Mouse (Mus musculus) cerebellum, adult 11 months (tissue): ENCODE results near the gene Secisbp2l.
A peak's percentile ranks its signal among the peaks of the same experiment; 100 is the strongest.

Experiments
- DNase-seq: peaks from one replicate; pipeline ENCODE4 v3.0.0; 2022

Secisbp2l gene

DNA sequence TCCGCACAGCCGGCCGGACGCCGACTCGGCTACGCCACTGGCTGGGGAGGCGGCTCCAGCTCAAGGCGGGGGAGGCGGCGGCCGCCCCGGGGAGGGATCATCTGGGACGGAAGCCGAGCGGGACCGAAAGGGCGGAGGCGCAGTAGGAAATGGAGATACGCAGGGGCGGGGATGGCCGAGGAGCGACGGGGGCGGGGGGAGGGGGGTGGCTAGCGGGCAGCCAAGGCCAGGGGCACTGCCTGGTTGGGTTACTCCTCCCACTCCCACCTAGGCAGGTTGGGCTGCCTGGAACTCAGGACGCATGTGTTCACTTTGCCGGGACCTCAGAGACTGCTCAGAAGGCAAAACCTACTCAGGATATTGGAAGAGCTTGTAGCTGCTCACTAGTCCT is at the start of gene Secisbp2l:
TSS of gene Secisbp2l (minus strand) at position 152 of the 391 bp plus-strand sequence.
- DNase-seq = peak; percentile 94

DNA sequence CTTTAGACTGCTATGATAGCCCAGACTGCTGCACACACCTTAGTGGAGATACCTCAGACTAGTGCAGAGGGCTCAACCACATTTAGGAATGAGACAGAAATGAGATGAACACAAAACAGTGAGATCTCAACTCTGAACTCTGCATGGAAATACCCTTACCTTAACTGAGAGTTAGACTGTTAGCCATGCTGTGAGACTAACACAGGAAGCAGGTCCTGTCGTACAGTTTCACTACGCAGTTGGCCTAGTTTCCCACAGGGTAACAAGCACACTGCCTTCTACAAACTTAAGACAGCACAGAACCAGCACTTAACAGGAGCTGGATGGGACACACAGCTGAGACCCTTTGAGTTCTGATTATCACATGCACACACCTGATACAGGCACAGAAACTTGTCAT is 47.3 kb upstream of the Secisbp2l start:
- DNase-seq = no peak

GRCm38 (mm10) chr2:125827898-125828297 is 45.2 kb upstream of the Secisbp2l start:
- DNase-seq = no peak

GRCm38 (mm10) chr2:125826201-125826600 is 43.5 kb upstream of the Secisbp2l start:
- DNase-seq = no peak

- no peak for DNase-seq
Measured at GRCm38 (mm10) chr2:125820397-125820796, 37.7 kb upstream of the Secisbp2l start.

DNA sequence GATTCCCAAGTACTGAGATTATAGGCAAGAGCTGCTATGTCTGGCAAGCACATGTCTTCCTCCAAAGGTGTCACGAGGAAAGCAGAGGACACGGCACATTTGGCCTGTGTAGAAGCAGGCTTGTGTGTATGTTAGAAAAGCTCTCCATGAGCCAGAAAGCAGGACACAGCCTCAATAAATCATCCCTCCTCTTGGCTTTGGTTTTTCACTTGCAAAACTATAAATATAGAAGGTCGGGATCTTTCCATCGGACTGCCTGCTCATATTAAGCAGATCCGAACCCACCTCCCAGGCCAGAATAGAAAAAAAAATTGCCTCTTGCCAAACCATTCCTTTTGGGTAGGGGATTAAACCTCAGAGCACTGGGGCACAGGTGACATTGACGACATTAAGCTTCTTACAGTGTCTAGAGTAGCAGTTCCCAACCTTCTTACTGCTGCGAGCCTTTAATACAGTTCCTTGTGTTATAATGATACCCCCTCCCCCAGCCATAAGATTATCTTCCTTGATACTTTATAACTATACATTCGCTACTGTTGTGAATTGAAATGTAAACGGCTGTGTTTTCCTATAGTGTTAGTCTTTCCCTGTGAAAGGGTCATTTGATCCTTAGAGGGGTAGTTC is 31.4 kb upstream of the Secisbp2l start:
- DNase-seq = no peak

DNA sequence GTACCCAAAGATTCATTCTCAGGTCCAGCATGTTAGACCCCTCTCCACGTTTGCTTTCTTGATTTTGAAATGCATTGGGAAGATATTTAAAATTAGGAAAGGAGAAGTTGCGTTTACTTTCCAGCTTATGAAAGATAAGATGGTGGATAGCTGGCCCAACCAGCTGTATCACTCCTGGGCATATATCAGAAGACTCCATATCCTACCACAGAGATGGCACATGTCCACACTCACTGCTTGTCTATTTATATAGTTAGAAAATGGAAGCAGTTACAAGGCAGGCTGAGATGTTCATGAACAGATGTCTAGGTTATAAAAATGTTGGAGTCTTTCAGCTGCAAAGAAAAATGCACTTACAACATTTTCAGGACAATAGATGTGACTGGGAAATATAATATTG is 28.7 kb upstream of the Secisbp2l start:
- no peak for DNase-seq

DNA sequence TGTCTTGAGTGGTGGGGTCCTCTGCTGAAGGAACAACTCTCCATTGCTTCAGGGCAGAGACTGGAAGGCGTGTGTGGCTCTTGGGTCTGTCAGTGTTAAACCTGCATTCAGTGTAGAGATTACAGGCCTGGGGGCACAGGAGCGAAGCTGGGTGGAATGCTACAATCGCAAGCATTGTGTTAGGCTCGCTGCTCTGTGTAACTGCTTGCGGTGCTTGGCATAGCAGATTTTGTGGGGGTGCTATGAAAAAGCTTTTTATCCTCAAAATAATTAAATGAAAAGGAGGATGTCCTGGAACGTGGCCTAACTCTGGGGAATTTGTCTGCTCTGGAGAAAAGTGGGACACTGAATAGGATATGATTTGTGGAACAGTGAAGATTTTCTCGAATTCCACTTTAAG is 26.9 kb upstream of the Secisbp2l start:
- no peak for DNase-seq

GRCm38 (mm10) chr2:125805826-125806225 is 23.2 kb upstream of the Secisbp2l start:
- DNase-seq = no peak

- DNase-seq = no peak
Measured at GRCm38 (mm10) chr2:125801947-125802346, 19.3 kb upstream of the Secisbp2l start.

GRCm38 (mm10) chr2:125801038-125801437 is 18.4 kb upstream of the Secisbp2l start:
- DNase-seq = no peak

- DNase-seq = no peak
Measured at GRCm38 (mm10) chr2:125800428-125800827, 17.8 kb upstream of the Secisbp2l start.

DNA sequence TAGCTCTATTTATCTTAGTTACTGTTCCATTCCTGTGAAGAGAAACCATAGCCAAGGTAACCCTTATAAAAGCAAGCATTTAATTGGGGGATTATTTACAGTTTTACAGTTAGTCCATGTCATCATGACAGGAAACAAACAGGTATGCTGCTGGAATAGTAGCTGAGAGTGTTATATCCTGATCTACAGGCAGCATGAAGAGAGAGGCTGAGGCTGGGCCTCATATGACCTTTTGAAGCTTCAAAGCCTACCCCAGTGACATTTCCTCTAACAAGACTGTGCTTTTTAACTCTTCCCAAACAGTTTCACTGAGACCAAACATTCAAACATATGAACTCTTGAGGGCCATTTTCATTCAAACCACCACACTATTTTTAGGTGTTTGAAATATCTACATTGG is 15.2 kb upstream of the Secisbp2l start:
- DNase-seq = no peak

DNA sequence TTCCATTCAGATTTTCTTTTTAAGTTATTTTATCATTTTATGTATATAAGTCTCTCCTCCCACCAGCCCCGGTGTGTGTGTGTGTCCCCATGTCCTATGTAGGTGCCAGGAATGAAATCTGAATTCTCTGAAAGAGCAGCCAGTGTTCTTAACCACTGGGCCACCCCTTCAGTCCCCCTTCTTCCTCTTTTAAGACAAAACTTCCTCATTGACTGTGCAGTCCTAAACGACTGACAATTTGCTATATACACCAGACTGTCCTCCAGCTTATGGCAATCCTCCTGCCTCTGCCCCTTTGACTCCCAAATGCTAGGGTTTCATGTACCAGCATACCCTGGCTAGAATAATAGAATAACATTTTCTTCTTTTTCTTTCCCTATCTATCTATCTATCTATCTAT is 12.4 kb upstream of the Secisbp2l start:
- no peak for DNase-seq

- DNase-seq = no peak
Measured at GRCm38 (mm10) chr2:125794166-125794565, 11.5 kb upstream of the Secisbp2l start.

GRCm38 (mm10) chr2:125792879-125793261 is 10.2 kb upstream of the Secisbp2l start:
- no peak for DNase-seq

GRCm38 (mm10) chr2:125792144-125792878 is 9.6 kb upstream of the Secisbp2l start:
- no peak for DNase-seq

DNA sequence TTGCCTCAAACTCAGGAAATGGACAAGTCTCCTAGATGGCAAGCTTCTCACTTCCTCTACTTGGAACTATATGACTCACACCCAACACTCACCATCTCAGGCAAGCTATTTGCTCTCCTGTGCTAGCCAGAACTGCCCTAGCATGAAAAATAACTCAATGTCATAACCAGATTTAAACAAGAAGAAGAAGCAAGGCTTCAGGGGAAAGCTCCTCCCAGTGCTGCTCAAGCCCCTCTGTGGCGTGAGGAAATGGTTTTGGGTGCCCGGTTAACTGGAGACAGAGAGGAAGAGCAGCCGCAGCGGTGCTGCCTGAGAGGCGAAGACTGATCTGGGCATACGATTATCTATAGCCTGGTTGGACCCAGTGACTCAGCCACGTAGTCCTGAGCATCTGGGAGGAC is 8.8 kb upstream of the Secisbp2l start:
- DNase-seq = no peak

DNA sequence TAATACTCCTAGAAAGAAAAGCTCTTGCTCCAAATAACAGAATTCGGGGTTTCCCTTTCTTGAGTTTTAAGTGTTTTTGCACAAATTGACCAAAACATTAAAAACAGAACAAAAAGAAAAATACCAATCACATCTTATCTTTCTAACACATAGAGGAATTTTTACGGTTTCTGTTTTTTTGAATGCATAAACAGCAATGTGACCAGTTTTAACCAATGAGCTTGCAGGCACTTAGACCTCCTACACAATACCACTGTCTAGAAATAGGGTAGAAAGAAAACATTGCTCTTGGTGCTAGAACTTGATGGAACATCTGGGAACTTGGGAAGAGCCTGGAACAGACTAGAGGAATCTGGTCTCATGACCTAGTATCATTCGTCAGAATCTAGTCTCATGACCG is 7.6 kb upstream of the Secisbp2l start:
- no peak for DNase-seq

DNA sequence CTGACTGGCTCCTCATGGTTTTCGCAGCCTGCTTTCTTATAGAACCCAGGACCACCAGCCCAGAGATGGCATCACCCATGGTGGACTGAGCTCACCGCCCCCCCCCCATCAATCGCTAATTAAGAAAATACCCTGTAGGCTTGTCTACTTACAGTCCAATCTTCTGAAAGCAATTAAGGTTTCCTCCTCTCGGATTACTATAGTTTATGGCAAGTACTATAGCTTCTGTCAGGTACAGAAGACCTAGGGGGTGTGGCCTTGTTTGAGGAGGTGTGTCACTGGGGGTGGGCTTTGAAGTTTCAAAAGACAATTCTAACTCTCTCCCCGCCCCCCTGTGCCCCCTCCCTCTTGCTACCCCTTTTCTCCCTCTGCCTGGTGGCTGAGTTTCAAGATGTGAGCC is 6.6 kb upstream of the Secisbp2l start:
- DNase-seq = no peak

- no peak for DNase-seq
Measured at GRCm38 (mm10) chr2:125788785-125789184, 6.1 kb upstream of the Secisbp2l start.

- no peak for DNase-seq
Measured at GRCm38 (mm10) chr2:125788351-125788750, 5.7 kb upstream of the Secisbp2l start.

DNA sequence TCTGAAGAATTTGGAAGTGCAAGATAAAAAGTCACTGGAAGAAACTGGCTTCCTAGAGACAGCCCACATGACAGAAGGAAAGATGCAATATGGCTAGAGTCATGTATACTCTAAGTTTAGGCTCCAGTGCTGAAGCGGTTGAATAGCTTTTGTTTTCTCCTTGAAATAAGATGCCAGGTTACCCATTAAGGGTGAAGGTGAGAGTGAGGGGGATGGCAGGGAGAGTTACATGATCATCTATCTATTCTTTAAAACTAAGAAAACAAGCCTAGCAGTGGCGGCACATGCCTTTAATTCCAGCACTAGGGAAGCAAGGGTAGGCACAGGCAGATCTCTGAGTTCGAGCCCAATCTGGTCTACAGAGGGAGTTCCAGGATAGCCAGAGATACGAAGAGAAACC is 2.4 kb upstream of the Secisbp2l start:
- no peak for DNase-seq

DNA sequence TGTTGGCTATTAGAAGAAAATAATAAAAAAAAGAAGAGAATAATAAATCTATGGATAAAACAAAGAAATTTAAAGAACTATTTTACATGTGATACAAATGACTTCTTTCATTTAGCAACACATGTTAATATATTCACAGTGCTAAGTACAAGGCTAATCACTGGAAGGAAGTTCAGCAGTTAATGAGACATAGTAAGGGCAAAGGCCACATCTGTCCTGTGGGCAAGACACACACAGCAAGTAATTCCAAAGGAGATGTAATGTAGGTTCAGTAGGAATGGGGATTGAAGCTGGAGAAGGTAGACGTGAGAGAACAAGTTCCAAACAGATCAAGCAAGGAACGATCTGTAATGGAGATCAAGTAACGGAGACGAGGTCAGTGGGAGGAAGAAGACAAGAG is 1.7 kb upstream of the Secisbp2l start:
- no peak for DNase-seq

DNA sequence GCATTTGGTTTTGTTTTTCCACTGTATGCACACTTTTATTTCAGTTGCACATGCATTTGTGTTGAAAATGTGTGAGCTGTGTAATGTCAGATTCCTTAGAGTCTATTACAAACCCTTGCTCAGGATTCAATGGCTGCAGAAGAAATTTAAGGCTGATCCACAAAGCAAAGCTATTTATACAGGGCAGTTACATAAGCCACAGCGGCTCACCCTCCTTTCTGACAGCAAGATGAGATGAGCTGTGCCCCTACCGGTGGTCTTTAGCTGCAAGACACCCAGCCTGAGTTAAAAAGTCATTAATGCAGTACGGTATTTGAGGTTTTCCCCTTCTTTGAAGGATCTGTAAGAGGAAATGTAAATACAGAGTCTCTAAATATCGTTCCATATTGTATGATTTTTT is 1.2 kb upstream of the Secisbp2l start:
- DNase-seq = no peak
